ENCODE assay signal across 8 mouse cellular contexts in genomic region chr7:145252715-145253476, GRCm38 (mm10). TPM values are rescaled to one million over a fixed set of nuclear protein-coding genes. Genes with fewer than 3 reads are reported as not detected.
DNase-seq lines count a peak whose midpoint lies in the region; ATAC-seq and TF ChIP-seq lines count a peak whose summit lies in the region.

No protein-coding gene starts in this region.

- ATAC-seq in forebrain, embryonic 11.5 days (replicated peaks; ENCODE audit: low FRiP score): peak; percentile 76
- ATAC-seq in hematopoietic stem cell, adult 5-6 weeks (replicated peaks in 1 of 2; ENCODE audit: insufficient read depth in 1 of 2, low FRiP score in 2 of 2, low TSS enrichment in 1 of 2, low read depth in 1 of 2, poor library complexity in 2 of 2, severe bottlenecking in 2 of 2): peak; percentile 73 to 79
- peak; percentile 73 for ATAC-seq in lung, embryonic 14.5 days (ENCODE audit: insufficient read depth)

- peak; percentile 7 to 12 for DNase-seq in CD8-positive naive resting alpha-beta T cell, adult 2 months (ENCODE audit: low read depth in 2 of 2, low spot score in 2 of 2)
- peak; percentile 59 for DNase-seq in c-Kit-positive CD71-negative TER-119-negative erythroid progenitor cells, embryonic 14.5 days (ENCODE audit: low read depth)
- peak; percentile 89 for DNase-seq in forebrain, embryonic 11.5 days (ENCODE audit: low spot score)
- DNase-seq in layer of hippocampus, adult 8-10 months (ENCODE audit: low spot score in 2 of 2): peak; percentile 43 to 82
- peak; percentile 94 for DNase-seq in lung, embryonic 14.5 days
- peak; percentile 82 for DNase-seq in ovary, postnatal 14 days (ENCODE audit: low spot score)
- peak; percentile 20 to 73 for DNase-seq in thymus, postnatal 10 days (ENCODE audit: low spot score in 2 of 2)

- H3K4me1 ChIP-seq in forebrain, embryonic 11.5 days (replicated peaks; ENCODE audit: control insufficient read depth, insufficient read depth, low read length): no peaks in the 10 kb centered on the region
- no peaks in the 10 kb centered on the region for H3K4me1 ChIP-seq in lung, embryonic 14.5 days (ENCODE audit: insufficient read depth)

- TF ChIP-seq CTCF in lung, embryonic 14.5 days (IDR thresholded peaks at IDR 0.05; ENCODE audit: low read depth): peak; percentile 87

- WGBS in forebrain, embryonic 11.5 days: 27% methylated on average over 8 of the region's 8 CpGs
- WGBS in lung, embryonic 14.5 days: 23% methylated on average over 8 of the region's 8 CpGs

- no peak overlapping the region; the same call in 1 of the 2 replicates for H3K9ac ChIP-seq in forebrain, embryonic 11.5 days (ENCODE audit: low read length)
- H3K9ac ChIP-seq in lung, embryonic 14.5 days: no peak overlapping the region

- H3K36me3 ChIP-seq in forebrain, embryonic 11.5 days (ENCODE audit: control insufficient read depth, insufficient read depth, low read length): no peaks in the 10 kb centered on the region
- H3K36me3 ChIP-seq in lung, embryonic 14.5 days (ENCODE audit: insufficient read depth): peaks cover 19% of the 10 kb centered on the region; the same call in 1 of the 2 replicates

- no peak overlapping the region for H3K4me2 ChIP-seq in forebrain, embryonic 11.5 days (ENCODE audit: low read depth, low read length, severe bottlenecking)
- no peak overlapping the region for H3K4me2 ChIP-seq in lung, embryonic 14.5 days

- H3K9me3 ChIP-seq in forebrain, embryonic 11.5 days (ENCODE audit: control insufficient read depth, low read length): no peaks in the 10 kb centered on the region
- no peaks in the 10 kb centered on the region for H3K9me3 ChIP-seq in lung, embryonic 14.5 days (ENCODE audit: low read depth, low read length)

- H3K4me3 ChIP-seq in forebrain, embryonic 11.5 days (ENCODE audit: low read depth, low read length): no peak overlapping the region
- no peak overlapping the region for H3K4me3 ChIP-seq in lung, embryonic 14.5 days (ENCODE audit: low read depth, low read length)

- H3K27ac ChIP-seq in forebrain, embryonic 11.5 days (ENCODE audit: low read depth, low read length): no peak overlapping the region
- H3K27ac ChIP-seq in lung, embryonic 14.5 days (ENCODE audit: low read depth): no peak overlapping the region

- no peaks in the 10 kb centered on the region for H3K27me3 ChIP-seq in forebrain, embryonic 11.5 days (ENCODE audit: control insufficient read depth, insufficient read depth, low read length)
- no peaks in the 10 kb centered on the region for H3K27me3 ChIP-seq in lung, embryonic 14.5 days (ENCODE audit: insufficient read depth, low read length)

RNA-seq across cellular contexts. Expression of gene Tpcn2, which starts 30.9 kb away (rescaled TPM):
- polyA plus RNA-seq in forebrain, embryonic 11.5 days (2014; fragmentation: Nextera tagmentation; extraction: Ambion mirVana): 2.4 and 2.8 TPM in 2 replicates
- total RNA-seq in hematopoietic stem cell, adult 5-6 weeks (2017): 5.7 and 6.6 TPM in 2 replicates
- total RNA-seq in layer of hippocampus, adult 8-10 months (2022): 10 to 100 TPM in 2 of 4 experiments, 1 to 10 TPM in 2; 8.3 to 14.3 (median 10.5) TPM
- 3.1 and 3.6 TPM in 2 replicates for polyA plus RNA-seq in lung, embryonic 14.5 days (2014; fragmentation: Nextera tagmentation; extraction: Ambion mirVana)

RNA-seq across cellular contexts. Expression of gene 1810010D01Rik, which starts 45.0 kb away (rescaled TPM):
- 0.21 TPM in 1 of 2 replicates, not detected in the other for polyA plus RNA-seq in forebrain, embryonic 11.5 days (2014; fragmentation: Nextera tagmentation; extraction: Ambion mirVana)
- total RNA-seq in hematopoietic stem cell, adult 5-6 weeks (2017): not detected in 2 replicates
- 1 to 10 TPM in 2 of 4 experiments, under 1 TPM in 1, not detected in 1; 0.62 to 1.6 (median 1.3) TPM for total RNA-seq in layer of hippocampus, adult 8-10 months (2022)
- polyA plus RNA-seq in lung, embryonic 14.5 days (2014; fragmentation: Nextera tagmentation; extraction: Ambion mirVana): 0.58 and 0.93 TPM in 2 replicates

RNA-seq across cellular contexts. Expression of gene Mrgprf, which starts 47.7 kb away (rescaled TPM):
- 0.20 and 0.25 TPM in 2 replicates for polyA plus RNA-seq in forebrain, embryonic 11.5 days (2014; fragmentation: Nextera tagmentation; extraction: Ambion mirVana)
- total RNA-seq in hematopoietic stem cell, adult 5-6 weeks (2017): not detected in 2 replicates
- total RNA-seq in layer of hippocampus, adult 8-10 months (2022): 1 to 10 TPM in 2 of 4 experiments, under 1 TPM in 2; 0.87 to 1.2 (median 1.1) TPM
- 0.55 and 1.0 TPM in 2 replicates for polyA plus RNA-seq in lung, embryonic 14.5 days (2014; fragmentation: Nextera tagmentation; extraction: Ambion mirVana)

Comparison
In these comparisons a context has a peak if more than half of its experiments do, and no peak if none do; other contexts are left out.
1. DNase-seq: peak in every context shown above with its lines; median percentile 94 in lung, embryonic 14.5 days; 89 in forebrain, embryonic 11.5 days; 82 in ovary, postnatal 14 days; 62 in layer of hippocampus, adult 8-10 months; 59 in c-Kit-positive CD71-negative TER-119-negative erythroid progenitor cells, embryonic 14.5 days; 46 in thymus, postnatal 10 days; 10 in CD8-positive naive resting alpha-beta T cell, adult 2 months.